Mouse (Mus musculus) limb, embryonic 11.5 days (tissue): ENCODE measurements around the gene Vps52. TPM values are rescaled to one million over a fixed set of nuclear protein-coding genes. Genes with fewer than 3 reads are reported as not detected.

Experiments used
- ATAC-seq: fragments of 200-750 bp; cut with Nextera tagmentation; 2 replicates; pipeline ENCODE4 v1.8.0; 2017; ENCODE audit warnings: low read depth; ENCODE audit not compliant: insufficient number of reproducible peaks, low FRiP score, low TSS enrichment
- DNase-seq: peaks from one replicate; pipeline ENCODE4 v3.0.0-alpha.2; 2015; ENCODE audit warnings: low spot score
- H3K27ac ChIP-seq: fragments of 300-500 bp; sonication (generic); replicated peaks from 2 replicates; pipeline ENCODE4 v1.5.1; 2014; ENCODE audit warnings: low read depth, mild to moderate bottlenecking, low read length
- H3K27me3 ChIP-seq: fragments of 300-500 bp; sonication (generic); 2 replicates; pipeline ENCODE4 v1.6.1; 2014; ENCODE audit warnings: mild to moderate bottlenecking, low read length, mixed read lengths; ENCODE audit not compliant: control insufficient read depth, insufficient read depth
- H3K36me3 ChIP-seq: fragments of 300-500 bp; sonication (generic); 2 replicates; pipeline ENCODE4 v1.6.1; 2014; ENCODE audit warnings: mild to moderate bottlenecking, low read length, moderate library complexity, mixed read lengths; ENCODE audit not compliant: control insufficient read depth, insufficient read depth
- H3K4me1 ChIP-seq: fragments of 300-500 bp; sonication (generic); 2 replicates; pipeline ENCODE4 v1.6.1; 2014; ENCODE audit warnings: low read length, mixed read lengths; ENCODE audit not compliant: control insufficient read depth, insufficient read depth
- H3K4me2 ChIP-seq: fragments of 300-500 bp; sonication (generic); 2 replicates; pipeline ENCODE4 v1.6.1; 2014; ENCODE audit warnings: low read depth, mild to moderate bottlenecking, moderate library complexity; ENCODE audit not compliant: severe bottlenecking
- H3K4me3 ChIP-seq: fragments of 300-500 bp; sonication (generic); 2 replicates; pipeline ENCODE4 v1.5.1; 2014; ENCODE audit warnings: low read depth, low read length
- H3K9ac ChIP-seq: fragments of 300-500 bp; sonication (generic); 2 replicates; pipeline ENCODE4 v1.6.1; 2014; ENCODE audit warnings: mild to moderate bottlenecking, low read length
- H3K9me3 ChIP-seq: fragments of 300-500 bp; sonication (generic); 2 replicates; pipeline ENCODE4 v1.6.1; 2016; ENCODE audit warnings: low read length; ENCODE audit not compliant: control insufficient read depth
- WGBS: fragments of 180-500 bp; shearing (Covaris S2); extraction: QIAGEN DNeasy Blood & Tissue Kit; methylation state at CpG from one replicate; pipeline ENCODE4 v1.1.7; 2014; 5-methylcytosine and 5-hydroxymethylcytosine counted together
- polyA plus RNA-seq: library from polyadenylated mRNA; unstranded; fragments of >200 nt; fragmentation: Nextera tagmentation; extraction: Ambion mirVana; gene quantifications from 2 replicates; pipeline ENCODE4 v1.2.1, GENCODE M21; 2014

Gene Vps52
- polyA plus RNA-seq, result 35.6 and 37.1 TPM in 2 replicates

GRCm38 (mm10) chr17:33955555-33956214 lies at the start of gene Vps52, which contains the start of gene Rps18:
Gene Vps52, plus strand, starts transcription at chr17:33955812.
Gene Rps18, minus strand, starts transcription at chr17:33956001.
- H3K36me3 ChIP-seq, result peaks cover 15% of the 10 kb centered on the region
- peak; percentile 97 for DNase-seq
- H3K27ac ChIP-seq, result peak within 1 kb of the TSS; percentile 89
- H3K27me3 ChIP-seq, result no peaks in the 10 kb centered on the region
- H3K4me1 ChIP-seq, result peaks cover 41% of the 10 kb centered on the region
- peak within 1 kb of the TSS; percentile 100 for H3K4me3 ChIP-seq
- H3K9ac ChIP-seq, result peak within 1 kb of the TSS; percentile 98
- ATAC-seq, result peak; percentile 89
- no peaks in the 10 kb centered on the region for H3K9me3 ChIP-seq
- peak within 1 kb of the TSS; percentile 82 for H3K4me2 ChIP-seq
- WGBS, result under 1% methylated on average over 50 of the region's 50 CpGs

GRCm38 (mm10) chr17:33908331-33909076 lies 47.1 kb upstream of the Vps52 start:
- Histone ChIP-seq H3K9me3 (no peaks in the 10 kb centered on the region), H3K4me2 (peak overlapping the region; percentile 97), H3K36me3 (peaks cover 20% of the 10 kb centered on the region), H3K4me1 (peaks cover 8% of the 10 kb centered on the region), H3K9ac (peak overlapping the region; percentile 76), H3K27ac (peak overlapping the region; percentile 75), H3K4me3 (peak overlapping the region; percentile 88), H3K27me3 (no peaks in the 10 kb centered on the region)
- under 1% methylated on average over 43 of the region's 44 CpGs for WGBS
- DNase-seq, result no peak
- peak; percentile 60 for ATAC-seq

DNA sequence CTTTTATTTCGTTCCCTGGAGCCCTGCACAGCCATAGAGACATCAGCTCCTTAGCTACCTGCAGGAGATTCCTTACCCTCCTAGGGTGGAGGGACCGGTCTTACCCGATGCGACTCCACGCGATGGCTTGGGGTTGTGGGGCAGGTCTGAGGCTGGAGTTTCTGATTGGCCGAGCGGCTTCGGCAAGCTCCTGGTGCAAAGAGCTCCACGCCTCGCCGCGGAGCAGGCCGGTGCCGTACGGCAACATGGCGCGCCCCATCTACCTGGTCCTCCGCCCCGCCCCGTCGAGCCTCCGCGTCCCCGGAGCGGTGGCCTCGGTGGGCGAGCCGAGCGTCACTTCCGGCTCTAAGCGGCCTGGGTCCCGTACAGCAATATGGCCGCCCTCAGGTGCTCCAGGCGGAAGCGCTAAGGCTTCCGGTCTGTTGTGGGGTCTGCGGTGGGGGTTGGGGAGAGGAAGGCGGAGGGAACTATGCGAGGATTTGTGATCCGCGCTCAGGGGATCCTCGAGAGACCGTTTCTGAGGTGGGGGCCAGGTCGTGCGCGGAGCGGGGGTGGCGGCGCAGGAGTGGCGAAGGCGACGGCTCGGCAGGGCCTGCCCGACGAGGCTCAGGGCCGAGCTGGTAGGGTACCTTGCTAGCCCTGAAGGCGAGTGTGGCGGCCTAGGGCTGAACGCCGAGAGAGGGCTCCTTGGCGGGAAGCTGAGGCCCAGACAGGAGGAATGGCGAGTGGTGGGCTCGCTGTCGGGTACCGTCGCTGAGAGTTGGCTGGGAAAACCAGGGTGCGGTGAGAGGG lies 46.3 kb upstream of the Vps52 start, which contains the start of gene Daxx:
Gene Daxx (plus strand): TSS at position 338 of the 792 bp plus-strand sequence.
- no peaks in the 10 kb centered on the region for H3K27me3 ChIP-seq
- peak within 1 kb of the TSS; percentile 88 for H3K4me3 ChIP-seq
- H3K4me1 ChIP-seq, result peaks cover 8% of the 10 kb centered on the region
- ATAC-seq (peak; percentile 95), DNase-seq (peak; percentile 98)
- peaks cover 28% of the 10 kb centered on the region for H3K36me3 ChIP-seq
- peak within 1 kb of the TSS; percentile 75 for H3K27ac ChIP-seq
- under 1% methylated on average over 68 of the region's 68 CpGs for WGBS
- peak within 1 kb of the TSS; percentile 89 for H3K9ac ChIP-seq
- peak within 1 kb of the TSS; percentile 97 for H3K4me2 ChIP-seq
- no peaks in the 10 kb centered on the region for H3K9me3 ChIP-seq

DNA sequence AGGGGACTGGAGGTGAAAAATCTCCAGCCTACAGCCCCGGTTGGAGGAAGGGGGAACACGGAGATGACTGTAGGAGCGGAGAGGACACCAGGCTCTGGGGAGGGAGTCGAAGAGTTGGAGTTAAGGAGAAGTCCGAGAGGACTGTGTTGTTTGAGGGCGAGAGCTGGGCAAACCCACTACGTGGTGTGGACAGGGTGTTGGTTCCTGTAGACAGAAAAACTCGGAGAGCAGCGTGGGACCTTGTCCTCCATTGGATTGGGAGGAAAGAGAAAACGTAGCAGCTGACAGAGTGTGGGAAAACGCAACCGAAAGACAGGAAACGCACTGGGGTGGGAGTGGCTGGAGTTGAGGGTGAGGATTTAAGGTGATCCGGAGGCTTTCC lies 45.8 kb upstream of the Vps52 start:
- under 1% methylated on average over 14 of the region's 14 CpGs for WGBS
- H3K4me1 ChIP-seq, result peaks cover 8% of the 10 kb centered on the region
- DNase-seq, result no peak

DNA sequence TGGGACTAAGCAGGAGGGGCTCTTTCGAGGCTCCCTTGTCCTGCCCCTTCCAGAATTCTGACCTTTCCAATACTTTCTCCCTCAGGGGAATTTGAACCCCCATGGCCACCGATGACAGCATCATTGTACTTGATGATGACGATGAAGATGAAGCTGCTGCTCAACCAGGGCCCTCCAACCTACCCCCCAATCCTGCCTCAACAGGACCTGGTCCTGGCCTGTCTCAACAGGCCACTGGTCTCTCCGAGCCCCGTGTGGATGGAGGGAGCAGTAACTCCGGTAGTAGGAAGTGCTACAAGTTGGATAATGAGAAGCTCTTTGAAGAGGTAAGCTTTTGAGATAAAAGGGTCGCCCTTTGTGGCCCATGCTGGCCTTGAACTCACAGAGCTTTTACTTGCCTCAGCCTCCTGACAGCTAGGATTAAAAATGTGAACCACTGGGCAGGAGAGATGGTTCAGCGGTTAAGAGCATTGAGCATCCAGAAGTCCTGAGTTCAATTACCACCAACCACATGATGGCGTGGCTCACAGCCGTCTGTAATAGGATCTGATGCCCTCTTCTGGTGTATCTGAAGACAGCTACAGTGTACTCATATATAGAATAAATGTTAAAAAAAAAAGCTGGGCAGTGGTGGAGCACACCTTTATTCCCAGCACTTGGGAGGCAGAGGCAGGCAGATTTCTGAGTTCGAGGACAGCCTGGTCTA lies 45.1 kb upstream of the Vps52 start:
- Histone ChIP-seq H3K9ac (peak overlapping the region; percentile 89; the same call in 1 of the 2 replicates), H3K4me1 (peaks cover 11% of the 10 kb centered on the region), H3K27me3 (no peaks in the 10 kb centered on the region), H3K36me3 (peaks cover 29% of the 10 kb centered on the region), H3K9me3 (no peaks in the 10 kb centered on the region), H3K4me2 (peak overlapping the region; percentile 97), H3K4me3 (peak overlapping the region; percentile 88), H3K27ac (no peak overlapping the region)
- WGBS, result 49% methylated on average over 11 of the region's 11 CpGs
- DNase-seq (no peak), ATAC-seq (no peak)

More for the DNA sequence above, 45.8 kb upstream of the Vps52 start:
- Histone ChIP-seq H3K4me3 (peak overlapping the region; percentile 88), H3K9me3 (no peaks in the 10 kb centered on the region), H3K27me3 (no peaks in the 10 kb centered on the region), H3K27ac (0 out of 2 replicates have a peak overlapping the region, but pooled peaks have one; percentile 73), H3K9ac (peak overlapping the region; percentile 89), H3K4me2 (peak overlapping the region; percentile 97), H3K36me3 (peaks cover 29% of the 10 kb centered on the region)
- ATAC-seq, result no peak

DNA sequence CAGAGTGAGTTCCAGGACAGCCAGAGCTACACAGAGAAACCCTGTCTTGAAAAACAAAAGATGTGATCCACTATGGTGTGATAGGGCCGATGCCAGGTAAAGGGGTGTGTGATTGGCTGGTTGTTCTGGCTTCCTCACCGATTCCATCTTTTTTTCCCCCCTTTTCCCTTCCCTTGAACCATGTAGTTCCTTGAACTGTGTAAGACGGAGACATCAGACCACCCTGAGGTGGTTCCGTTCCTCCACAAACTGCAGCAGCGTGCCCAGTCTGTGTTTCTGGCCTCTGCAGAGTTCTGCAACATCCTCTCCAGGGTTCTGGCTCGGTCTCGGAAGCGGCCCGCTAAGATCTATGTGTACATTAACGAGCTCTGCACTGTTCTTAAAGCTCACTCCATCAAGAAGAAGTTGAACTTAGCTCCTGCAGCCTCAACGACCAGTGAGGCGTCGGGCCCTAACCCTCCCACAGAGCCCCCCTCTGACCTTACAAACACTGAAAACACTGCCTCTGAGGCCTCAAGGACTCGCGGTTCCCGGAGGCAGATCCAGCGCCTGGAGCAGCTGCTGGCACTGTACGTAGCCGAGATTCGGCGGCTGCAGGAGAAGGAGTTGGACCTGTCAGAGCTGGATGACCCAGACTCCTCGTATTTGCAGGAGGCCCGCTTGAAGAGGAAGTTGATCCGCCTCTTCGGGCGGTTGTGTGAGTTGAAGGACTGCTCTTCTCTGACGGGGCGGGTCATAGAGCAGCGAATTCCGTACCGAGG lies 44.4 kb upstream of the Vps52 start:
- DNase-seq (no peak), ATAC-seq (no peak)
- Histone ChIP-seq H3K27ac (no peak overlapping the region), H3K4me3 (no peak overlapping the region), H3K4me2 (no peak overlapping the region), H3K9me3 (no peaks in the 10 kb centered on the region), H3K9ac (no peak overlapping the region), H3K4me1 (peaks cover 11% of the 10 kb centered on the region), H3K36me3 (peaks cover 29% of the 10 kb centered on the region), H3K27me3 (no peaks in the 10 kb centered on the region)
- WGBS, result 92% methylated on average over 31 of the region's 31 CpGs

GRCm38 (mm10) chr17:33911813-33912414 lies 43.7 kb upstream of the Vps52 start:
- peaks cover 14% of the 10 kb centered on the region for H3K4me1 ChIP-seq
- no peak overlapping the region for H3K4me2 ChIP-seq
- WGBS, result 94% methylated on average over 28 of the region's 28 CpGs
- H3K9ac ChIP-seq, result no peak overlapping the region
- no peaks in the 10 kb centered on the region for H3K27me3 ChIP-seq
- no peak overlapping the region for H3K4me3 ChIP-seq
- DNase-seq, result no peak
- no peak overlapping the region for H3K27ac ChIP-seq
- peaks cover 29% of the 10 kb centered on the region for H3K36me3 ChIP-seq
- ATAC-seq, result no peak
- no peaks in the 10 kb centered on the region for H3K9me3 ChIP-seq
